Mouse (Mus musculus) heart, embryonic 11.5 days (tissue): ENCODE measurements around the gene Gpr68. TPM values are rescaled to one million over a fixed set of nuclear protein-coding genes. Genes with fewer than 3 reads are reported as not detected.

Experiments
- ATAC-seq: fragments of 200-750 bp; cut with Nextera tagmentation; replicated peaks from 2 replicates; pipeline ENCODE4 v1.8.0; 2017; ENCODE audit warnings: moderate library complexity; ENCODE audit not compliant: insufficient number of reproducible peaks, low FRiP score, low TSS enrichment
- H3K27ac ChIP-seq: fragments of 300-500 bp; sonication (generic); 2 replicates; pipeline ENCODE4 v1.5.1; 2014; ENCODE audit warnings: mild to moderate bottlenecking, low read depth, low read length
- H3K27me3 ChIP-seq: fragments of 300-500 bp; sonication (generic); 2 replicates; pipeline ENCODE4 v1.6.1; 2014; ENCODE audit warnings: mild to moderate bottlenecking, low read length, mixed read lengths; ENCODE audit not compliant: control insufficient read depth, insufficient read depth
- H3K36me3 ChIP-seq: fragments of 300-500 bp; sonication (generic); 2 replicates; pipeline ENCODE4 v1.6.1; 2014; ENCODE audit warnings: mild to moderate bottlenecking, low read length, moderate library complexity, mixed read lengths; ENCODE audit not compliant: control insufficient read depth, insufficient read depth
- H3K4me1 ChIP-seq: fragments of 300-500 bp; sonication (generic); 2 replicates; pipeline ENCODE4 v1.6.1; 2014; ENCODE audit warnings: low read length; ENCODE audit not compliant: control insufficient read depth, insufficient read depth
- H3K4me2 ChIP-seq: fragments of 300-500 bp; sonication (generic); 2 replicates; pipeline ENCODE4 v1.6.1; 2014; ENCODE audit warnings: mild to moderate bottlenecking, moderate library complexity
- H3K4me3 ChIP-seq: fragments of 300-500 bp; sonication (generic); 2 replicates; pipeline ENCODE4 v1.5.1; 2014; ENCODE audit warnings: low read depth, low read length
- H3K9ac ChIP-seq: fragments of 300-500 bp; sonication (generic); 2 replicates; pipeline ENCODE4 v1.6.1; 2014; ENCODE audit warnings: mild to moderate bottlenecking, low read depth, low read length, moderate library complexity
- H3K9me3 ChIP-seq: fragments of 300-500 bp; sonication (generic); replicated peaks from 2 replicates; pipeline ENCODE4 v1.6.1; 2016; ENCODE audit warnings: low read length; ENCODE audit not compliant: control insufficient read depth
- WGBS: fragments of 180-500 bp; shearing (Covaris S2); extraction: QIAGEN DNeasy Blood & Tissue Kit; methylation state at CpG from one replicate; pipeline ENCODE4 v1.1.7; 2014; ENCODE audit not compliant: insufficient replicate concordance; 5-methylcytosine and 5-hydroxymethylcytosine counted together
- polyA plus RNA-seq: library from polyadenylated mRNA; unstranded; fragments of >200 nt; fragmentation: Nextera tagmentation; extraction: Ambion mirVana; gene quantifications from 2 replicates; pipeline ENCODE4 v1.2.1, GENCODE M21; 2014

The Gpr68 gene
- polyA plus RNA-seq, 1 experiment from 2014 or later, result 4.2 TPM

DNA sequence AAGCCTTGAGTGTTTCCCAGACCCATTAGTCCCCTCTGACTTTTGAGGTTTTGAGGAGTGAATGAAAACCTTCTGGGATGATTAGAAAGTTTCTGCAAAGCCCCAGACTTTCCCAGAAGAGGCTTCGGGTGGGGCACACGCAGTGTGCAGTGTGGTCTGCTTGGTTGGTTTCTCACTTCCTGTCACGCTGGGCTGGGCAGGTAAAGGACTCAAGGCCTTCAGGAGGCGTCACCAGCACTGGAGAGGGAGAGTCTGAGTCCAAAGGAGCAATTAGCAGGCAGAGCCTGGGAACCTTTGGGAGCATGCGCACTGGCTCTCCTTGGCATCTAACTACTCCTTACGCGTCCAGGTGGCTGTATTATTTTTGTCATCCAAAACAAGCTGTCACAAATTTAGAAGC lies 50.2 kb downstream of the Gpr68 start:
- 75% methylated on average over 7 of the region's 7 CpGs for WGBS
- H3K27ac ChIP-seq, result no peak overlapping the region

GRCm38 (mm10) chr12:100856337-100856736 lies 51.7 kb downstream of the Gpr68 start:
- Histone ChIP-seq H3K9me3 (no peaks in the 10 kb centered on the region), H3K4me1 (no peaks in the 10 kb centered on the region), H3K4me2 (no peak overlapping the region), H3K9ac (no peak overlapping the region), H3K27ac (no peak overlapping the region), H3K27me3 (peaks cover 2% of the 10 kb centered on the region; the same call in 1 of the 2 replicates), H3K36me3 (no peaks in the 10 kb centered on the region), H3K4me3 (no peak overlapping the region)
- ATAC-seq, result no peak
- WGBS, result 67% methylated on average over 2 of the region's 2 CpGs

More for the DNA sequence above, 50.2 kb downstream of the Gpr68 start:
- Histone ChIP-seq H3K4me2 (no peak overlapping the region), H3K4me1 (no peaks in the 10 kb centered on the region), H3K9me3 (no peaks in the 10 kb centered on the region), H3K4me3 (no peak overlapping the region), H3K27me3 (peaks cover 1% of the 10 kb centered on the region; the same call in 1 of the 2 replicates), H3K9ac (no peak overlapping the region), H3K36me3 (no peaks in the 10 kb centered on the region)
- no peak for ATAC-seq

- Histone ChIP-seq H3K4me2 (no peak overlapping the region), H3K4me1 (no peaks in the 10 kb centered on the region), H3K27me3 (peaks cover 2% of the 10 kb centered on the region; the same call in 1 of the 2 replicates), H3K9me3 (no peaks in the 10 kb centered on the region), H3K4me3 (no peak overlapping the region), H3K36me3 (no peaks in the 10 kb centered on the region), H3K9ac (no peak overlapping the region), H3K27ac (no peak overlapping the region)
- WGBS, result 79% methylated on average over 3 of the region's 3 CpGs
- ATAC-seq, result no peak
These were observed 55.6 kb downstream of the Gpr68 start for GRCm38 (mm10) chr12:100852370-100852769.

GRCm38 (mm10) chr12:100849421-100850138 lies 58.4 kb downstream of the Gpr68 start:
- Histone ChIP-seq H3K4me2 (no peak overlapping the region), H3K4me3 (no peak overlapping the region), H3K36me3 (no peaks in the 10 kb centered on the region), H3K9ac (no peak overlapping the region), H3K4me1 (no peaks in the 10 kb centered on the region), H3K27ac (no peak overlapping the region), H3K9me3 (no peaks in the 10 kb centered on the region), H3K27me3 (peaks cover 2% of the 10 kb centered on the region; the same call in 1 of the 2 replicates)
- ATAC-seq, result no peak
- WGBS, result 72% methylated on average over 7 of the region's 7 CpGs

DNA sequence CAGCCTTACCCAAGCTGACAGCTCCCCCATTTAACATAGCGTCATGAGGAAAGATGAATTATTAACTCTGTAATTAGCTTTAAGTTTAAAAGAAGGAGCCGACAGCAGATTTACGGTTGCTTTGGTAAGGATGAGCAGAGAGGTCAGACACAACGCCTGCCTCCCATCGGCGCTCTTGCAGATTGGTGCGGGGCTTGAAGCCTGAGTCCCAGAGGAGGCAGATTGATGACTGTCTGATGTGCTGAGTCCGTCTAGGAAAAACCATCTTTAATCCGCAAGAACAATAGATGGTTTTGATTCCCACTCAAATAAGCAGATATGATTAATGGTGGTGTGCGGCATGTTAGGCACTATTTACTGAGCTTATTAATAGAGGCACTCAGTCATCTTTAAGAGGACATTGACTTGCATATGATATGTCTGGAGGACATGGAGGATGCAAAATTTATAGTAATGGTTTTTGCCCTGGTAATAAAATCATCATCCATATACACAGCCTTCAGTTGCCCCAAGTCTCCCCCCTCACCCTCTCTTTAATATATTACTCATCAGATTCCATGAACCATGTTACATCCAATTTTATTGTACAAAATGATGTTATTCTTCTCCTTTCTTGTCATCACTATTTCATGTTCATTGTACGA lies 60.4 kb downstream of the Gpr68 start:
- H3K9ac ChIP-seq, result no peak overlapping the region
- H3K4me3 ChIP-seq, result no peak overlapping the region
- ATAC-seq, result no peak
- no peaks in the 10 kb centered on the region for H3K4me1 ChIP-seq
- WGBS, result 77% methylated on average over 11 of the region's 11 CpGs
- no peaks in the 10 kb centered on the region; the same call in 1 of the 2 replicates for H3K27me3 ChIP-seq
- no peak overlapping the region for H3K27ac ChIP-seq
- no peaks in the 10 kb centered on the region for H3K36me3 ChIP-seq
- no peak overlapping the region for H3K4me2 ChIP-seq
- no peaks in the 10 kb centered on the region for H3K9me3 ChIP-seq

GRCm38 (mm10) chr12:100846566-100846965 lies 61.4 kb downstream of the Gpr68 start:
- Histone ChIP-seq H3K27ac (no peak overlapping the region), H3K4me1 (no peaks in the 10 kb centered on the region), H3K9me3 (no peaks in the 10 kb centered on the region), H3K27me3 (no peaks in the 10 kb centered on the region), H3K9ac (no peak overlapping the region), H3K4me3 (no peak overlapping the region), H3K4me2 (no peak overlapping the region), H3K36me3 (no peaks in the 10 kb centered on the region)
- WGBS, result 59% methylated on average over 1 of the region's 1 CpGs
- ATAC-seq, result no peak

GRCm38 (mm10) chr12:100845829-100846228 lies 62.2 kb downstream of the Gpr68 start:
- Histone ChIP-seq H3K27me3 (no peaks in the 10 kb centered on the region), H3K36me3 (no peaks in the 10 kb centered on the region), H3K4me2 (no peak overlapping the region), H3K9me3 (no peaks in the 10 kb centered on the region), H3K4me1 (no peaks in the 10 kb centered on the region), H3K9ac (no peak overlapping the region), H3K4me3 (no peak overlapping the region), H3K27ac (no peak overlapping the region)
- 25% methylated on average over 2 of the region's 2 CpGs for WGBS
- ATAC-seq, result no peak

- Histone ChIP-seq H3K36me3 (no peaks in the 10 kb centered on the region), H3K4me3 (no peak overlapping the region), H3K4me1 (no peaks in the 10 kb centered on the region; the same call in 1 of the 2 replicates), H3K27ac (no peak overlapping the region), H3K4me2 (no peak overlapping the region), H3K27me3 (no peaks in the 10 kb centered on the region), H3K9me3 (no peaks in the 10 kb centered on the region), H3K9ac (no peak overlapping the region)
- no peak for ATAC-seq
- 79% methylated on average over 7 of the region's 7 CpGs for WGBS
These were observed 63.5 kb downstream of the Gpr68 start for GRCm38 (mm10) chr12:100844546-100844945.
